Mouse (Mus musculus) midbrain, embryonic 11.5 days (tissue): ENCODE measurements around the gene Ksr2. TPM values are rescaled to one million over a fixed set of nuclear protein-coding genes. Genes with fewer than 3 reads are reported as not detected.

Source experiments
- ATAC-seq: fragments of 200-750 bp; cut with Nextera tagmentation; 2 replicates; pipeline ENCODE4 v1.8.0; 2017; ENCODE audit warnings: moderate TSS enrichment, moderate library complexity; ENCODE audit not compliant: low FRiP score
- DNase-seq: peaks from one replicate; pipeline ENCODE4 v3.0.0; 2015; ENCODE audit warnings: low spot score; ENCODE audit errors: missing footprints
- H3K27ac ChIP-seq: fragments of 300-500 bp; sonication (generic); 2 replicates; pipeline ENCODE4 v1.5.1; 2014; ENCODE audit warnings: low read depth, low read length
- H3K27me3 ChIP-seq: fragments of 300-500 bp; sonication (generic); 2 replicates; pipeline ENCODE4 v1.6.1; 2014; ENCODE audit warnings: mild to moderate bottlenecking, low read length, moderate library complexity, mixed read lengths; ENCODE audit not compliant: control insufficient read depth, insufficient read depth
- H3K36me3 ChIP-seq: fragments of 300-500 bp; sonication (generic); 2 replicates; pipeline ENCODE4 v1.6.1; 2014; ENCODE audit warnings: mild to moderate bottlenecking, low read length, moderate library complexity, mixed read lengths; ENCODE audit not compliant: control insufficient read depth, insufficient read depth
- H3K4me1 ChIP-seq: fragments of 300-500 bp; sonication (generic); 2 replicates; pipeline ENCODE4 v1.6.1; 2014; ENCODE audit warnings: low read length; ENCODE audit not compliant: control insufficient read depth, insufficient read depth
- H3K4me2 ChIP-seq: fragments of 300-500 bp; sonication (generic); 2 replicates; pipeline ENCODE4 v1.6.1; 2014; ENCODE audit warnings: mild to moderate bottlenecking, moderate library complexity
- H3K4me3 ChIP-seq: fragments of 300-500 bp; sonication (generic); 2 replicates; pipeline ENCODE4 v1.5.1; 2014; ENCODE audit warnings: low read depth, low read length
- H3K9ac ChIP-seq: fragments of 300-500 bp; sonication (generic); 2 replicates; pipeline ENCODE4 v1.6.1; 2014; ENCODE audit warnings: low read length
- H3K9me3 ChIP-seq: fragments of 300-500 bp; sonication (generic); 2 replicates; pipeline ENCODE4 v1.6.1; 2016; ENCODE audit warnings: low read length; ENCODE audit not compliant: control insufficient read depth
- WGBS: fragments of 180-500 bp; shearing (Covaris S2); extraction: QIAGEN DNeasy Blood & Tissue Kit; methylation state at CpG from one replicate; pipeline ENCODE4 v1.1.7; 2014; 5-methylcytosine and 5-hydroxymethylcytosine counted together
- polyA plus RNA-seq: library from polyadenylated mRNA; unstranded; fragments of >200 nt; fragmentation: Nextera tagmentation; extraction: Ambion mirVana; gene quantifications from 2 replicates; pipeline ENCODE4 v1.2.1, GENCODE M21; 2014

Ksr2 gene
- polyA plus RNA-seq, 1 experiment from 2014 or later, result 0.90 TPM

DNA sequence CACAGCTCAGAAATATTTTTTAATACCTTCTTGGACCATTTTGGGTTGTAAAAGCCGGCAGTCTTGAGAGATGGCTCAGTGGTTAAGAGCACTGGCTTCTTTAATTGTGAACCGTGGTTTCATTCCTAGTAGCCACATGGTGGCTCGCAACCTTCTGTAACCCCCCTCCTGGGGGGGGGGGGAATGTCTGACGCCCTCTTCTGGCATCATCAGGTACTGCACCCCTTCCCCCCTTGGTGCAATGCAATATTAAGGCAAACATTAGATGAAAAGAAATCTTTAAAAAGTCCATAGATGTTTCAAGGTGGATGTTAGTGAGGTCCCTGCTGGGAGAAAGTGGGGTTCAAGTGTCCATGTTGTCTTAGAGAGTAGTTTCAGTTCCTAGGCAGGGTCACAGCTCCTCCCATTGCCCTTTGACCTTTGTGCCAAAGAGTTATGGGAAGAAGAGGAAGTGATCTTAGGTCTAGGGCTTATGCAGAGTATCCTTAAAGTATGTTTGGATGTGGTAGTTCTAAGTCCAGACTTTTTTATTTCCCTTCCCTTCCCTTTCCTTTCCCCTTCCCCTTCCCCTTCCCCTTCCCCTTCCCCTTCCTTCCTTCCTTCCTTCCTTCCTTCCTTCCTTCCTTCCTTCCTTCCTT lies 106.2 kb downstream of the Ksr2 start:
- H3K9ac ChIP-seq, result no peak overlapping the region
- no peaks in the 10 kb centered on the region for H3K9me3 ChIP-seq
- no peak for ATAC-seq
- no peaks in the 10 kb centered on the region for H3K4me1 ChIP-seq
- no peak overlapping the region for H3K4me3 ChIP-seq
- H3K4me2 ChIP-seq, result no peak overlapping the region
- no peaks in the 10 kb centered on the region for H3K27me3 ChIP-seq
- no peaks in the 10 kb centered on the region for H3K36me3 ChIP-seq
- H3K27ac ChIP-seq, result no peak overlapping the region
- DNase-seq, result peak; percentile 77
- 40% methylated on average over 4 of the region's 4 CpGs for WGBS

DNA sequence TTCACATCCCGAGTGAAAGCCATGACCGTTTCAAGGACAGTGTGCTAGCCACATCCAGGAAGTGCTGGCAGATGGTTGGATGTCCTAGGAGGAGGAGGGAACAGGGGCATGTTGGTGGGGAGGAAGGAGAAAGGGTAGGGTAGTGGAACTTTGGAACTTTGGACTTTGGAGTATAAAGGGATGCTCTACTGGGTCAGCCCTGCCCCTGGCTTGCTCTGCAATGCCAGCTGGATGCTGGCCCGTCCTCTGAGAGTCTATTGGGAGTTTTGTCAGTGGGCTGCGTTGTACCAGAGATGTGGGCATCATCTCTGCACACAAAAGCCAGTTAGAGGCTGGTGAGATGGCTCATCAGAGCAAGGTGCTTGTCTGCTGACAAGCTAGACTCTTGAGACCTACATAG lies 107.4 kb downstream of the Ksr2 start:
- Histone ChIP-seq H3K36me3 (no peaks in the 10 kb centered on the region), H3K27me3 (no peaks in the 10 kb centered on the region), H3K4me1 (no peaks in the 10 kb centered on the region), H3K4me2 (no peak overlapping the region), H3K27ac (no peak overlapping the region), H3K9me3 (no peaks in the 10 kb centered on the region), H3K4me3 (no peak overlapping the region), H3K9ac (no peak overlapping the region)
- no peak for DNase-seq
- 76% methylated on average over 4 of the region's 4 CpGs for WGBS
- ATAC-seq, result no peak

DNA sequence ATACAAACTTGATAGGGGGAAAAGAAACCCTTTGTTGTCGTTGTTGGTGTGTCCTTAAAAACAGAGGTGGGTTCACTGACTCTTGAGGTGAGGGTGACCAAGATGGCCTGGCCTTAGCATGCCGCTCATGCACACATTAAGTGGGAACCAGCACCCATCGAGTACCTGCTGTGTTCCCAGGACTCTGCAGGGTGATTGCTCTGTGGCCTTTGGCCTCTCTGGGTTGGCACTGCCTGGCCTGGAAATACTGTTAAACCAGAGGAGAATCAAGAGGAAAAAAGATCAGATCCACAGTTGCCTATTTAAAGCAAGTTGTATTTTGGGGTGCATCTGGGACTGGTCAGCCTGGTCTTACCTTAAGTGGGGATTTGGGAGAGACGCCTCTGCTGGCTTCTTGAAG lies 107.9 kb downstream of the Ksr2 start:
- no peak overlapping the region for H3K9ac ChIP-seq
- H3K4me1 ChIP-seq, result no peaks in the 10 kb centered on the region
- ATAC-seq, result no peak
- WGBS, result 89% methylated on average over 4 of the region's 4 CpGs
- no peaks in the 10 kb centered on the region for H3K9me3 ChIP-seq
- H3K4me3 ChIP-seq, result no peak overlapping the region
- H3K27ac ChIP-seq, result no peak overlapping the region
- H3K4me2 ChIP-seq, result no peak overlapping the region
- no peak for DNase-seq
- no peaks in the 10 kb centered on the region for H3K36me3 ChIP-seq
- no peaks in the 10 kb centered on the region for H3K27me3 ChIP-seq

DNA sequence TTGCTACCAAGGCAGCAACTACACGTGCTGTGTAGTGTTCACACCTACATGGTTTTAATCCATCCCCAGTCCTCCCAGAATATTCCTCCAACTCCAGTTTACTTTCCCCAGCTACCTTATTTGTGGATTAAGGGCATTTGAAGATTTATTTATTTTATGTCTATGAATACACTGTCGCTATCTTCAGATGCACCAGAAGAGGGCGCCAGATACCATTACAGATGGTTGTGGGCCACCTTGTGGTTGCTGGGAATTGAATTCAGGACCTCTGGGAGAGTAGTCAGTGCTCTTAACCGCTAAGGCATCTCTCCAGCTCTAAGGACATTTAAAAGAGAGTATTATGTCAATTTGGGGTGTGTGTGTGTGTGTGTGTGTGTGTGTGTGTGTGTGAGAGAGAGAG lies 108.7 kb downstream of the Ksr2 start:
- Histone ChIP-seq H3K9ac (no peak overlapping the region), H3K4me1 (no peaks in the 10 kb centered on the region), H3K4me2 (no peak overlapping the region), H3K36me3 (no peaks in the 10 kb centered on the region), H3K4me3 (no peak overlapping the region), H3K9me3 (no peaks in the 10 kb centered on the region), H3K27ac (no peak overlapping the region), H3K27me3 (no peaks in the 10 kb centered on the region)
- no peak for DNase-seq
- WGBS, result 66% methylated on average over 4 of the region's 4 CpGs
- ATAC-seq, result no peak

DNA sequence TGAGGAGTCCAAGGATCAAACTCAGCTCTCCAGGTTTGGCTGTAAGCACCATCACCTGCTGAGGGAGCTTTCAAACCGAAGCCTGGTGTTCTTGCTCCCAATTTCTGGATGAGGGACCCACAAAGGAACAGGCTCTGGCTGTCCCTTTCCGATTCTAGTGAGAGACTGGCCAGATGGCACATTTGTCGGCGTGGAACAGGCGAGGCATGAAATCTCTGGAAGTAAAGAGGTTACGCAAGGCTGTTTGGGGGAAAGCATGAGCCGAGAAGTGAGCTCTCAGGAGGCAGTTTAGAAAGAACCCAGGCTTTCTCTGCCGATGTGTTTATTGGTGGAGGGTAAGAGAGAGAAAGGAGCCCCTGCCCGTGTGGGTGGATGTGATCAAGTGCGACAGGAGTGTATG lies 109.2 kb downstream of the Ksr2 start:
- Histone ChIP-seq H3K4me2 (no peak overlapping the region), H3K4me1 (no peaks in the 10 kb centered on the region), H3K9ac (no peak overlapping the region), H3K9me3 (no peaks in the 10 kb centered on the region), H3K27ac (no peak overlapping the region), H3K27me3 (no peaks in the 10 kb centered on the region), H3K36me3 (no peaks in the 10 kb centered on the region), H3K4me3 (no peak overlapping the region)
- 88% methylated on average over 10 of the region's 10 CpGs for WGBS
- ATAC-seq, result no peak
- no peak for DNase-seq

DNA sequence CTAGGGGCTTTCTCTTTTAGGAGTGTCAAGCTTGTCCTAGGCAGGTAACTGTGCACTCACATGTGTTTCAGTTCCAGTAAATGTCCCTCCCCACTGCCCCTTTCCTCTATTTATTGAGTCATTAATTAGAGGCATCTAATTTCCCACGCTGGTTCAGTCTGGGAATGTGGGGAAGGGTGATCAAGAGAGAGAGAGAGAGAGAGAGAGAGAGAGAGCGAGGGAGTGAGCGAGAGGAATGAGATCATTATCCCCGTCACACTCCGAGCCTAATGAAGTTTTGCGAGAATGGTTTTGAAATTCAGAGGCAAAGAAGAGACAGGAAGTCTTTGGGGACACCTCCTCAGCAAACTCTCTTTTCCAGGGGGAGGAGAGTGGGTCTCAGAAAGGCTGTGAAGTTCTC lies 117.2 kb downstream of the Ksr2 start:
- Histone ChIP-seq H3K9me3 (no peaks in the 10 kb centered on the region), H3K4me3 (no peak overlapping the region), H3K4me1 (peaks cover 7% of the 10 kb centered on the region), H3K27ac (no peak overlapping the region), H3K4me2 (no peak overlapping the region), H3K27me3 (peaks cover 7% of the 10 kb centered on the region; the same call in 1 of the 2 replicates), H3K9ac (no peak overlapping the region), H3K36me3 (no peaks in the 10 kb centered on the region)
- DNase-seq (no peak), ATAC-seq (no peak)
- WGBS, result 72% methylated on average over 6 of the region's 6 CpGs

DNA sequence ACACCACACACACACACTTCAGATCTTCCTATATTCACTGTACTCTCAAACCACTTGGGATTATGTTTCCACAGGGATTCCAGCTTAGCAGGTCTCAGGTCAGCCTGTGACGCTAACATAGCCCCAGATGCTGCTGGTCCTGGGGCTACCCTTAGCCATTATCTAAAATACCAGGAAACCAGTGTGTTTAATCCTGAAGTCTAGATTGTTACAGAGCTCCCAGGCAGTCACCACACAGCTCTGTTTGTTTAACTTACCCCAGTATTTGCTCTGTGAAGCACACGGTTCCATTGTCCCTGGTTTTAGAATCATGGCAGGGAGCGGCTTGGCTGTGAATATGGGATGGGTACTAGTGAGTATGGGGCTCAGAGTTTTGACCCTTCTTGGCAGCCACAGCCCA lies 125.4 kb downstream of the Ksr2 start:
- Histone ChIP-seq H3K36me3 (no peaks in the 10 kb centered on the region), H3K4me2 (no peak overlapping the region), H3K4me3 (no peak overlapping the region), H3K27me3 (peaks cover 1% of the 10 kb centered on the region; the same call in 1 of the 2 replicates), H3K9ac (no peak overlapping the region), H3K27ac (no peak overlapping the region), H3K9me3 (no peaks in the 10 kb centered on the region), H3K4me1 (0 out of 2 replicates have a peak, but pooled peaks cover 2% of the 10 kb centered on the region)
- DNase-seq (peak; percentile 14), ATAC-seq (no peak)
- 67% methylated on average over 3 of the region's 3 CpGs for WGBS

DNA sequence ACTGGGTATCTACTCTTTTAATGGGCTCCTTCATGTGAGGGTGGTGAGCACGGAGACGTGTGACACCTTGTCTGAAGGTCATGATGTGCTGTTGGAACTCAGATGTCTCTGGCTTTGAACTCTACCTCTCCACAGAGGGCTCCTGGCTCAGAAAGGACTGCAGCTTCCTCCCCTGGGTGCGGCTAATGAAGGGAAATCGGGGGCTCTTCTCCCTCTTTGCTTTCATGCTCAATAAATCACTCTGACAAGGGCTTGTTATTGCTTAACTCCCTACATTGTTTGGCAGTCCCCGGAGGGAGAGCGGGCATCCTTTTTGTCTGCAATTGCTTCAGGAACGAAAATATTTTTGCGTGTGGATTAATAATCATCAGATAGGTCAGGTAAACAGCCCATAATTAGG lies 127.9 kb downstream of the Ksr2 start:
- Histone ChIP-seq H3K4me1 (0 out of 2 replicates have a peak, but pooled peaks cover 2% of the 10 kb centered on the region), H3K9me3 (no peaks in the 10 kb centered on the region), H3K27ac (no peak overlapping the region), H3K4me3 (no peak overlapping the region), H3K27me3 (no peaks in the 10 kb centered on the region), H3K4me2 (no peak overlapping the region), H3K36me3 (no peaks in the 10 kb centered on the region), H3K9ac (no peak overlapping the region)
- ATAC-seq (no peak), DNase-seq (peak; percentile 61)
- WGBS, result 83% methylated on average over 8 of the region's 8 CpGs

DNA sequence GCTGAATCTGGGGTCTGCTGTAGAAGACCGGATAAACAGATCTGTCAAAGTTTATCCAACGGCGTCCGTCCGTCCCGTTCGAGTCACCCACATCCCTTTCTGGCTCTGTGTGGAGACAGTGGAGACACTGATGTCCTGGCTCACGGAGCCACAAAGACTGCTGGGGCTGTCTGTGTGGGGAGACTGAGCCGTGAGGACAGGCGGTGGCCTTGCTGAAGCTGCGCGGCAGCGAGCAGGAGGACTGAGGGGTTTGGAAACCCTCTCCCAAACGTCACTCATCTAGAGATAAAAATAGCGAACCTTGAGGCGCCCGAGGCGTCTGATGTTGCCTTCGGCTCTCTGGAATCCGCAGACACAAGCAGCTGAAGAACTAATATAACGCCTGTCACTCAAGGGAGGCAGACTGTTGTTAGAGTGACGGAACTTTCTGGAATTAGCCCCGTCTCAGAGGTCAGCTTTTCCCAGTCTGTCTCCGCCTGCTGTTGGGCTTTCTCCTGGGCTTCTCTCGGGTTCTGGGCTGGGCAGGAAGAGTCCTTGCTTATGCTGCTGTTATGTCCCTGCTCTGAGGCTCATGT lies 133.0 kb downstream of the Ksr2 start:
- DNase-seq, result no peak
- WGBS, result 82% methylated on average over 25 of the region's 25 CpGs
- no peak overlapping the region for H3K9ac ChIP-seq

More for the DNA sequence above, 133.0 kb downstream of the Ksr2 start:
- no peaks in the 10 kb centered on the region for H3K27me3 ChIP-seq
- H3K36me3 ChIP-seq, result no peaks in the 10 kb centered on the region
- H3K4me3 ChIP-seq, result no peak overlapping the region
- ATAC-seq, result no peak
- no peaks in the 10 kb centered on the region for H3K9me3 ChIP-seq
- no peak overlapping the region for H3K27ac ChIP-seq
- H3K4me1 ChIP-seq, result no peaks in the 10 kb centered on the region
- no peak overlapping the region for H3K4me2 ChIP-seq
